Mouse (Mus musculus) liver, embryonic 14.5 days (tissue): ENCODE results near the gene Eef1akmt2.

Source experiments
- CTCF ChIP-seq: IDR thresholded peaks from 2 replicates; pipeline ENCODE4 v1.5.1; 2016; ENCODE audit warnings: antibody characterized with exemption, low read depth, control low read depth
- EP300 ChIP-seq: IDR thresholded peaks from 2 replicates; pipeline ENCODE4 v1.6.1; 2016; ENCODE audit warnings: antibody characterized with exemption, low read depth

DNA sequence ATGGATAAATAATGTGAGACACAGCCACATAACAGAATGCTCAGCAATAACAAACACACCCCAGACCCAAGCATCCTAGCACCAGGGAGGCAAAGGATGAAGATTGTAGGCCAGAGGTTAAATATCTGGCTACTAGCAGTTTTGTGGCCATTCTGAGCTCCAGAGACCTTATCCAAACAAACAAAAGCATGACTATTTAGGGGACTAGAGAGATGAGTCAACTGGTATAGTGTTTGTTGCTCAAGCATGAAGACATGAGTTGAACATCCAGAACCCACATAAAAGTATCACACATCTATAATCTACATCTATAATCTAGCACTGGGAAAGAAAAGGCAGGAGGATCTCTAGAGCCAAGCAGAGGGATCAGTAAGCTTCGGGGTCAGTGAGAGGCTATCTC lies 10.0 kb downstream of the Eef1akmt2 start:
- no peak for TF ChIP-seq CTCF
- TF ChIP-seq EP300: no peak
